Mouse (Mus musculus): ENCODE results near the gene St8sia6.

GRCm38 (mm10) chr2:13630136-13630832, 163.6 kb downstream of the St8sia6 start:
- TF ChIP-seq CTCF (IDR thresholded peaks at IDR 0.05; ENCODE audit: low read depth) (no peak), EP300 (IDR thresholded peaks at IDR 0.05; ENCODE audit: low read depth) (no peak)
